Mouse (Mus musculus) midbrain, embryonic 12.5 days (tissue): ENCODE measurements at regions not wholly inside any gene's neighbourhood (a gene's known extent, or its start where the extent isn't known, plus 50 kb on each side); places are given as distances from the start of the nearest gene placed in this dataset.

Source experiments
- ATAC-seq: fragments of 200-750 bp; cut with Nextera tagmentation; 2 replicates; pipeline ENCODE4 v1.8.0; 2017; ENCODE audit warnings: low read depth, moderate TSS enrichment, moderate library complexity; ENCODE audit not compliant: low FRiP score
- H3K27ac ChIP-seq: fragments of 300-500 bp; sonication (generic); replicated peaks from 2 replicates; pipeline ENCODE4 v1.5.1; 2016; ENCODE audit warnings: mild to moderate bottlenecking
- H3K27me3 ChIP-seq: fragments of 300-500 bp; sonication (generic); 2 replicates; pipeline ENCODE4 v1.6.1; 2016; ENCODE audit warnings: mild to moderate bottlenecking
- H3K36me3 ChIP-seq: fragments of 300-500 bp; sonication (generic); 2 replicates; pipeline ENCODE4 v1.6.1; 2016
- H3K4me1 ChIP-seq: fragments of 300-500 bp; sonication (generic); 2 replicates; pipeline ENCODE4 v1.6.1; 2016
- H3K4me2 ChIP-seq: fragments of 300-500 bp; sonication (generic); replicated peaks from 2 replicates; pipeline ENCODE4 v1.6.1; 2016; ENCODE audit warnings: mild to moderate bottlenecking, moderate library complexity
- H3K4me3 ChIP-seq: fragments of 300-500 bp; sonication (generic); 2 replicates; pipeline ENCODE4 v1.5.1; 2016; ENCODE audit warnings: mild to moderate bottlenecking
- H3K9ac ChIP-seq: fragments of 300-500 bp; sonication (generic); replicated peaks from 2 replicates; pipeline ENCODE4 v1.6.1; 2016; ENCODE audit warnings: mild to moderate bottlenecking, moderate library complexity
- H3K9me3 ChIP-seq: fragments of 300-500 bp; sonication (generic); 2 replicates; pipeline ENCODE4 v1.6.1; 2016; ENCODE audit warnings: mild to moderate bottlenecking
- WGBS: fragments of 180-500 bp; shearing (Covaris S2); methylation state at CpG from one replicate; pipeline ENCODE4 v1.1.7; 2016; 5-methylcytosine and 5-hydroxymethylcytosine counted together

- Histone ChIP-seq H3K4me1 (peaks cover 7% of the 10 kb centered on the region), H3K9me3 (no peaks in the 10 kb centered on the region), H3K9ac (no peak overlapping the region), H3K4me2 (no peak overlapping the region), H3K27me3 (no peaks in the 10 kb centered on the region), H3K4me3 (no peak overlapping the region), H3K27ac (no peak overlapping the region), H3K36me3 (no peaks in the 10 kb centered on the region)
- ATAC-seq: no peak
- WGBS: 87% methylated on average over 5 of the region's 5 CpGs
These were observed 386.9 kb downstream of the Wdr11 start for GRCm38 (mm10) chr7:129978576-129978975.

- no peak overlapping the region for H3K9ac ChIP-seq
- ATAC-seq: no peak
- H3K4me3 ChIP-seq: no peak overlapping the region
- no peaks in the 10 kb centered on the region for H3K9me3 ChIP-seq
- H3K4me2 ChIP-seq: no peak overlapping the region
- H3K36me3 ChIP-seq: no peaks in the 10 kb centered on the region
- WGBS: 63% methylated on average over 6 of the region's 6 CpGs
- H3K27me3 ChIP-seq: no peaks in the 10 kb centered on the region
- no peak overlapping the region for H3K27ac ChIP-seq
- peaks cover 7% of the 10 kb centered on the region for H3K4me1 ChIP-seq
These were observed 387.7 kb downstream of the Wdr11 start for GRCm38 (mm10) chr7:129979337-129979736.

GRCm38 (mm10) chr7:129980501-129980900 is 388.8 kb downstream of the Wdr11 start:
- WGBS: 83% methylated on average over 1 of the region's 1 CpGs
- Histone ChIP-seq H3K4me2 (no peak overlapping the region), H3K9me3 (no peaks in the 10 kb centered on the region), H3K27me3 (no peaks in the 10 kb centered on the region), H3K27ac (no peak overlapping the region), H3K4me1 (peaks cover 7% of the 10 kb centered on the region), H3K9ac (no peak overlapping the region), H3K36me3 (no peaks in the 10 kb centered on the region), H3K4me3 (no peak overlapping the region)
- no peak for ATAC-seq

- ATAC-seq: no peak
- 33% methylated on average over 5 of the region's 5 CpGs for WGBS
- Histone ChIP-seq H3K36me3 (no peaks in the 10 kb centered on the region), H3K27ac (no peak overlapping the region), H3K4me2 (no peak overlapping the region), H3K9me3 (no peaks in the 10 kb centered on the region), H3K27me3 (0 out of 2 replicates have a peak, but pooled peaks cover 6% of the 10 kb centered on the region), H3K4me1 (peaks cover 14% of the 10 kb centered on the region), H3K9ac (no peak overlapping the region), H3K4me3 (no peak overlapping the region)
These were observed 390.7 kb downstream of the Wdr11 start for GRCm38 (mm10) chr7:129982411-129982810.

- WGBS: 89% methylated on average over 6 of the region's 6 CpGs
- no peaks in the 10 kb centered on the region for H3K36me3 ChIP-seq
- H3K4me2 ChIP-seq: no peak overlapping the region
- 0 out of 2 replicates have a peak, but pooled peaks cover 6% of the 10 kb centered on the region for H3K27me3 ChIP-seq
- no peak overlapping the region for H3K9ac ChIP-seq
- no peak for ATAC-seq
- H3K4me1 ChIP-seq: peaks cover 14% of the 10 kb centered on the region
- H3K27ac ChIP-seq: no peak overlapping the region
- no peaks in the 10 kb centered on the region for H3K9me3 ChIP-seq
- H3K4me3 ChIP-seq: no peak overlapping the region
These were observed 392.0 kb downstream of the Wdr11 start for GRCm38 (mm10) chr7:129983601-129984120.

GRCm38 (mm10) chr7:129984367-129984766 is 392.7 kb downstream of the Wdr11 start:
- WGBS: 81% methylated on average over 9 of the region's 9 CpGs
- H3K27ac ChIP-seq: no peak overlapping the region
- no peaks in the 10 kb centered on the region for H3K36me3 ChIP-seq
- no peak overlapping the region for H3K4me3 ChIP-seq
- H3K9me3 ChIP-seq: no peaks in the 10 kb centered on the region
- no peak overlapping the region for H3K4me2 ChIP-seq
- 0 out of 2 replicates have a peak, but pooled peaks cover 6% of the 10 kb centered on the region for H3K27me3 ChIP-seq
- H3K9ac ChIP-seq: no peak overlapping the region
- no peak for ATAC-seq
- peaks cover 14% of the 10 kb centered on the region for H3K4me1 ChIP-seq

GRCm38 (mm10) chr7:129987119-129987665 is 395.5 kb downstream of the Wdr11 start:
- Histone ChIP-seq H3K9me3 (no peaks in the 10 kb centered on the region), H3K9ac (no peak overlapping the region), H3K36me3 (no peaks in the 10 kb centered on the region), H3K27me3 (peaks cover 6% of the 10 kb centered on the region; the same call in 1 of the 2 replicates), H3K4me2 (no peak overlapping the region), H3K4me3 (no peak overlapping the region), H3K27ac (no peak overlapping the region), H3K4me1 (peaks cover 13% of the 10 kb centered on the region)
- WGBS: 77% methylated on average over 6 of the region's 6 CpGs
- ATAC-seq: no peak

- Histone ChIP-seq H3K27me3 (peaks cover 6% of the 10 kb centered on the region; the same call in 1 of the 2 replicates), H3K9ac (no peak overlapping the region), H3K4me3 (no peak overlapping the region), H3K36me3 (no peaks in the 10 kb centered on the region), H3K4me2 (no peak overlapping the region), H3K9me3 (no peaks in the 10 kb centered on the region), H3K27ac (no peak overlapping the region), H3K4me1 (peaks cover 8% of the 10 kb centered on the region)
- ATAC-seq: no peak
- WGBS: 59% methylated on average over 4 of the region's 4 CpGs
These were observed 396.1 kb downstream of the Wdr11 start for GRCm38 (mm10) chr7:129987713-129988112.

GRCm38 (mm10) chr7:129993446-129994223 is 402.0 kb downstream of the Wdr11 start:
- ATAC-seq: no peak
- H3K9me3 ChIP-seq: no peaks in the 10 kb centered on the region
- no peaks in the 10 kb centered on the region for H3K4me1 ChIP-seq
- WGBS: 57% methylated on average over 14 of the region's 14 CpGs
- no peak overlapping the region for H3K9ac ChIP-seq
- H3K4me3 ChIP-seq: no peak overlapping the region
- H3K27me3 ChIP-seq: no peaks in the 10 kb centered on the region; the same call in 1 of the 2 replicates
- H3K27ac ChIP-seq: no peak overlapping the region
- no peak overlapping the region for H3K4me2 ChIP-seq
- H3K36me3 ChIP-seq: no peaks in the 10 kb centered on the region

GRCm38 (mm10) chr7:129995529-129995928 is 403.9 kb downstream of the Wdr11 start:
- ATAC-seq: no peak
- no peak overlapping the region for H3K9ac ChIP-seq
- no peaks in the 10 kb centered on the region for H3K4me1 ChIP-seq
- 90% methylated on average over 7 of the region's 7 CpGs for whole genome bisulfite sequencing
- H3K4me2 ChIP-seq: no peak overlapping the region
- no peaks in the 10 kb centered on the region for H3K9me3 ChIP-seq
- H3K4me3 ChIP-seq: no peak overlapping the region
- no peak overlapping the region for H3K27ac ChIP-seq
- H3K36me3 ChIP-seq: no peaks in the 10 kb centered on the region
- no peaks in the 10 kb centered on the region; the same call in 1 of the 2 replicates for H3K27me3 ChIP-seq

GRCm38 (mm10) chr7:130001064-130001463 is 409.4 kb downstream of the Wdr11 start:
- H3K4me1 ChIP-seq: peaks cover 15% of the 10 kb centered on the region
- H3K4me3 ChIP-seq: no peak overlapping the region
- H3K27ac ChIP-seq: no peak overlapping the region
- 70% methylated on average over 10 of the region's 10 CpGs for WGBS
- ATAC-seq: no peak
- H3K27me3 ChIP-seq: no peaks in the 10 kb centered on the region
- no peaks in the 10 kb centered on the region for H3K9me3 ChIP-seq
- H3K36me3 ChIP-seq: no peaks in the 10 kb centered on the region
- no peak overlapping the region for H3K4me2 ChIP-seq
- H3K9ac ChIP-seq: no peak overlapping the region

GRCm38 (mm10) chr7:130002002-130002401 is 410.3 kb downstream of the Wdr11 start:
- no peak overlapping the region for H3K4me2 ChIP-seq
- no peak overlapping the region for H3K9ac ChIP-seq
- 69% methylated on average over 12 of the region's 12 CpGs for WGBS
- no peak for ATAC-seq
- H3K27me3 ChIP-seq: peaks cover 6% of the 10 kb centered on the region; the same call in 1 of the 2 replicates
- no peak overlapping the region for H3K4me3 ChIP-seq
- peaks cover 15% of the 10 kb centered on the region for H3K4me1 ChIP-seq
- H3K36me3 ChIP-seq: no peaks in the 10 kb centered on the region
- H3K27ac ChIP-seq: no peak overlapping the region
- H3K9me3 ChIP-seq: no peaks in the 10 kb centered on the region
